Mouse (Mus musculus): ENCODE measurements at regions not wholly inside any gene's neighbourhood (a gene's known extent, or its start where the extent isn't known, plus 50 kb on each side); places are given as distances from the start of the nearest gene placed in this dataset.

DNA sequence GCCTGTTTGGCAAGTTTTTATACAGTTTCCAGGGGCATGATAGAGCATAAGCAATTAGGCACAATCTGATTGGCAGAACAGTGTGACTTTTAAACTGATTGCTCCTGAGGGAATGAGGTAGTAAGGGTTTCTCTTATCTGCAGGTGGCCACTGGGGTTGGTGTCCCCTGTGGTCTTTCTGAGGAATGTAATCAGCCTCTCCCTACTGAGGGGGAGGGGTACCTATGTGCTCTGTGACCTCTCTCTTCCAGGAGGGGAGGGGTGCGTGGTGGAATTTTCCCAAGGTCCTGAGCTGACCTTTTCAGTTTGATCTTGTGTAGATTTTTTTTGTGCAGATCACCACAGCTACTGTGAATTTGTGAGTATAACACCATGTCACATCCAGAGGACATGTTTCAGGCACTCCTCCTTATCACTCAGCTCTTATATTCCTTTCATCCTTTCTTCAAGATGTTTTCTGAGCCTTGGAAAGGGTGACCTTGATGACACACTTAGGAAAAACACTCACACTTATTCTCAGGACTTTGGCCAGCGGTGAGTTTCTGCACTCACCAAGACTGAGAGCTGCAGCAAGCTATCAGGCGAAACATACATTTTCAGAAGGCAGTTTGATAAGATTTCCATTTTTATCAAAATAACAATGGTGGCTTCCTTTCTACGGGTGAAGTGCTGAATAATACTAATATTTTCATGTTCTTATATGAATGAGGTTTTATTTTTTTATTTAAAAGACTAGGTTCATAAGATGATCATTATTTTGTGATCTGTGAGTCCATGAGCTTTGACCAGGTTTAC is 238.7 kb upstream of the Mmadhc start:
- no peak for DNase-seq (ENCODE audit: low spot score in 2 of 2)

GRCm38 (mm10) chr2:50533702-50534101 is 237.1 kb upstream of the Mmadhc start:
- no peak for DNase-seq (ENCODE audit: low spot score in 2 of 2)

DNA sequence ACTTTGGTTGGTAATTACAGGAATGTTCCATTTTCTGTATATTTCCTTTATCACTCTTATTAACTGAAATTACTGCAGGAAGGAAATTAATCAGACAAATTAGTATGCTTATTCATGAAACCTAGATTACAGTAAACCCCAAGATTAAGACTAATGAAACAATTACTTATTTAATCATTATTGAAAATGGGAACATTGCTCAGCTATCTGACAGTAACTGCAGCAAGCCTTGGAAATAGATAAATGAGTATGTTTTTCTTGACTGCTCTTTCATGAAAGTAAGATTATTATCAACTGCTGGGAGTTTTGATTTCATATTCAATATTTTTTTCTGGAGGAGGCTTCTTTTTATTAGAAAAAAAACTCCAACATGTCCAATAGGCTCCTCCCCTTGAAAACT is 230.8 kb upstream of the Mmadhc start:
- DNase-seq (ENCODE audit: low spot score in 2 of 2), result no peak

DNA sequence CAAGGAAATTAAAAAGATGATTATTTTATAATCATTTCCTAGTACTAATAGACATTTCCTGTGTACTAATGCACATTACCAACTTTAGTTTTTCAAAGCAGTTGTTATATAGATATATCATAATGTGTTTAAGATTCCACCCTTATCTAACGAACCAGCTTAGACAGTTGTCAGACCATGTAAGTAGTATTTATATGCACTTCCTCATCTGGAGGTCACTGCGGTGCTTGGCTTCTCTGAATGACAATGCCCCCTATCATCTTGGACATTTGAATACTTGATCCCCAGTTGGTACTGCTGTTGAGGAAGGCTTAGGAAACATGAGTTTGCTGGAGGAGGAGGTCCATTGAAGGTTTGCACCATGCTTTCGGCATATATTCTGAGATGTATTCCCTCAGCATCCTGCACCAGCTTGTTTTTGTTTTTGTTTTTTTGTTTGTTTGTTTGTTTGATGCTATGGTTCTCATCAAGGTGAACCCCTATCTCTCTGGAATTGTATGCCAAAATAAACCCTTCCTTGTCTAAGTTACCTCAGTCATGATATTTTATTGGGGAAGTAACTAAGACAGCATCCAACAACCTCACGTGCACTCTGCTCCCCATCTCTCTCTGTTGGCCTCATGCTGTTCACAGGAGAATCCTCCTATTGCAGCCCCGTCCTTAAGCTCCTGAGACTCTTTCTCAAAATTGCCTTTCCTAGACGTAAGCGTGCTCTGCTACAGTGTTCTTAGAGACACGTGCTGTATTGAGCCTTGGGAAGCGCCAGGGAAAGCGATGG is 228.4 kb upstream of the Mmadhc start:
- no peak for DNase-seq (ENCODE audit: low spot score in 2 of 2)

DNA sequence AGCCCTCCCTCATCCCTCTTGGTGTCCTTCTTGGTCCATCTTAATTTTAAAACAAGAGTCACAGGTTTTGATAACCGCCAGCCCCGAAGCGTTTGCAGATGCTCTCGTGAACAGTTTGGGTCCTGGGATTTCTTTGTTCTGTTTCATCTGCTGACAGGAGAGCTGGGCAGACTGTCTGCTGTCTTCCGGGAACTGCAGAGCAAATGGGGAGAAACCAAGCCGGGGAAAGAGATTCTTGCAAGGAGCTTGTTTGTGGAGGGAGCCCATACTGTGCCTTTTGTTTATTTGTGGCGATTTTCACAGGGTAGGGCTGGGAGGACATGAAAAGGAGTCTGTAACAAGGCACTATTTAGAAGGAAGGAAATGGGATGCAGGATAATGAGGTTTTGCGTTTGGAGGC is 223.6 kb upstream of the Mmadhc start:
- no peak for DNase-seq (ENCODE audit: low spot score in 2 of 2)

GRCm38 (mm10) chr2:50519129-50519504 is 222.5 kb upstream of the Mmadhc start:
- DNase-seq (ENCODE audit: low spot score in 2 of 2), result no peak

DNA sequence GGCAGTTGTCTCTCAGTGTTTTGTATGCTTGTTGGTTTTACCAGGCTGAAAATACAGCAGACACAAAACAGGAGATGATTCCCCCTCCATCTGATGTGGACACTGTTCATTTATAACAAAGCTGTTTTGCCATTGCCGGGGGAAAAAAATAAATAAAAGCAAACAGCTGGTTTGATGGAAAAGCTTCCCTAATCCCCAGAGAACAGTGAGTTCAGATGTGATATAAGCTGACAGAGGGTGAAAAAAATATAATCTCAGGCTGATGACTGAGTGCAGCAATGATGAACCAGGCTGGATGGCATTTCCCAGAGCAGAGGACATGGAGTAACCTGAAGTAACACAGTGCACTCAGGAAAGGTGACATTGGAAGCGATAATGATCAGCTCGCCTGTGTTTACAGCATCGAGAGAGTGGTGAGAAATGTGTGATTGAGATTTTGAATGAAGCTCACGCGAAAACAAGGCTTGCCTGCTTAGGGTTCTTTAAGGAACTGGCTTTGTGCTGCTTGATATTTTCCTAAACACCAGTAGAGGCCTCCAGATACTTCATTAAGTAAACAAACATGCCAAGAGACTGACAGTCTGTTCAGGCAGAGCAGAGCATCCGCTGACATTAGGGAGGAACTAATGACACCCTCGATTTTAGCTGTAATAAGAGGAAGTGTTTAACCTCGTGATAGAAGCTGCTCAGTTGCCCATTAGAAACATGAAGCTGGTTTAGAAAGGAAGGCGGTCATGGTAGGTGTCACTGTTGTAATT is 221.9 kb upstream of the Mmadhc start:
- DNase-seq (ENCODE audit: low spot score in 2 of 2), result no peak

- no peak for DNase-seq (ENCODE audit: low spot score in 2 of 2)
Observed at GRCm38 (mm10) chr2:50513276-50513675, 216.7 kb upstream of the Mmadhc start.

DNA sequence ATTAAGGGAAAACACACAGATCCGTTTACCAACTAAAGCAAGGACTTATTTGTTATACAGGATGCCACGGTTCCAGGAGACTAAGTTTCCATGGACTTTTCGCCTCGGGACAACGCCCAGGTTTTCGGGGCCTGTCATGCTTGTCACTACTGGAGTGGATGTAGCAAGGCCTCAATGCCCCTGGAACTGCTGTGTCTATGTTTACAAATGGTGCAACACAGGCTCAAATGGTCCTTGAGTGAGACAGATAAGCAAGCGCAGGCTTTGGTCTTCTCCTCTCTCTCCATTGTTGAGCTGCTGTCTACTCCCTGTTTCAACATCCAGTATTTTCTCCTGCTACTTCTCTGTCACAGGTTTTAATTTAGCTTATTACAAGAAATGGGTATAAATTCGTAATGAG is 202.1 kb upstream of the Mmadhc start:
- DNase-seq (ENCODE audit: low spot score in 2 of 2), result no peak

DNA sequence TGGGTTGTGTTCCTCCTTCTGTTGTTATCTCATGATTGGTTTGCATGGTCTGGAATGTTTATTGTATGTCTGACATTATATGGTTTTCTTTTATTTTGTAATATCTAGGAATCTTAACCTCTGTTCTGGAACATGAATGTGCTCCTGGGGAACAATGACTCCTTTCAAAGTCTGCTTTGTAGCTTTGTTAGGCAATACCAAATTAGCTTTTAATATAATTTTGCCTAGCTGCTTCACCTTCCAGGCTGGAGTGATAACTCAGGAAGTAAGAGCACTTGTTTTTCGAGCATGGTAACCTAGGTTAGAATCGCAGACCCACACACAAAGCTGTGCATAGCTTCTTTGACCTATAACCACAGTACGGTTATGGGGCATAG is 199.4 kb upstream of the Mmadhc start:
- no peak for DNase-seq (ENCODE audit: low spot score in 2 of 2)

DNA sequence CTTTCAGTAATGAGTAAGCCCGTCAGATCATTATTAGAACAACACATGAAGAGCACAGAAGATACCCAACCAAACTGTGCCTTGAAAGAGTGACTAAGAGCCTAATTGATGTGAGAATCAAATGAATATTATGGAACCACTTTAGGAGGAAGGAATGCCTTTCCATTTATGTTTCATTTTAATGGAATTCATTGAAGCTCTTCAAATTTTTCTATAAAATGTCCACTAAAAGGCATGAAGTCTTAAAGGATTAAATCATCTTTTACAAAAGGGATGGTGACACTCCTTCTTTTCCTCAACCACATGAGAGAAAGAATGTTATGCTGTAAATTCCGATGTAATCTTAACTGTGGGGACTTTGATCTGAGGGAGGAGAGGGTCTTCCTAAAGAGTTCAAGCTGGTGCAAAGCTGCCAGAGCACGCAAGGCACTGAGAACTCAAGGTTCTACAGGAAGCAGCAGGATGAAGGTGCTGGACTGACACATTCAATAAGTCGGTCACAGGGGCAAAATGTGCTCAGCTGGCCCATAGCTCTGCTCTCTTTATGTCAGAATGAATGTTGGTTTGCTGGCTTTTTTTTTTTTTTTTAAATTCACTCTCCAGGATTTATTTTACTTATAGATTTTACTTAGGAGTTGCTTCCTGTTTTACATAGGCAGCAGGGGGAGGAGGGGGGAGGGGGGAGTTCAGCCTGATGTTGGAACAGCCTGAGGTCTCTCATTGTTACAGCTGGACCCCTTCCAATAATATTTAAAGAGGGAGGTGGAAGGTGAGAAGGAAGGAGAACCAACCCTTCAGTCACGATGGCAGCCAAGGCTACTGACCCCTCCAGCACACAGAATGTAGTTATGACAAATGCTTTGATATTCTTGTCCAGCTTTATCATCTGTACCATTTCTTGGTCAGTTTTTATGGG is 198.8 kb upstream of the Mmadhc start:
- no peak for DNase-seq (ENCODE audit: low spot score in 2 of 2)

DNA sequence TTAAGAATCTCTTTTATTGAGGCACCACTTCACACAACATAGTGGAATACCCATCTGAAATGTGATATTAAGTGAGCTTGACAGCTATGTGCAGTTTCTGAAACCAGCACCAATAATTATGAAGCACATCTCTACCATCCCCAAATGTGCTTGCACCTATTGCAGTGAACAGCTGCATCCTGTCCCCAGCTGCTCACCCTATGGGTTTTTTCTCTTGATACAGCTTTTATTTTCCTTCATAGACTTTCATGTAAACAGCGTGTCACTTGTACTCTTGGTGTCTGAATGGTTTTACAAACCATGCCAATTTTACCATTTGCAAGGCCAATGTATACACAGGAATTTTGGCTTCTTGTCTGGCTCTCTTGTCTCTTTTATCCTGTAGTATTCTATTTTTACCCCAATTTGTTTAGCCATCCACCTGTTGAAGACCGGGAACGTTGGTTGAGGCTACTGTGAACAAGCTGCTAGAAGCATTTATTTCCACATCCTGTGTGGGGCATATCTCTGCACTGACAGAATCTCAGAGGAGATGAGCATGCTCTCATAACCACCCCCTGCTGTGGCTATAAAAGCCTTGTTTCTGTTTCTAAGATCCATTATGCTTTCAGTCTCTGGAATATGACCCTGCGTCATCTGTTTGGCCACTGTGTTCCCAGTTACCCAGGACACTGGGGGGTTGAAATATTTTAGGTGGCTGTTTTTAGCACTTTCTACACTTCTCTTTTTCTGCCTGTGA is 197.2 kb upstream of the Mmadhc start:
- no peak for DNase-seq (ENCODE audit: low spot score in 2 of 2)

DNA sequence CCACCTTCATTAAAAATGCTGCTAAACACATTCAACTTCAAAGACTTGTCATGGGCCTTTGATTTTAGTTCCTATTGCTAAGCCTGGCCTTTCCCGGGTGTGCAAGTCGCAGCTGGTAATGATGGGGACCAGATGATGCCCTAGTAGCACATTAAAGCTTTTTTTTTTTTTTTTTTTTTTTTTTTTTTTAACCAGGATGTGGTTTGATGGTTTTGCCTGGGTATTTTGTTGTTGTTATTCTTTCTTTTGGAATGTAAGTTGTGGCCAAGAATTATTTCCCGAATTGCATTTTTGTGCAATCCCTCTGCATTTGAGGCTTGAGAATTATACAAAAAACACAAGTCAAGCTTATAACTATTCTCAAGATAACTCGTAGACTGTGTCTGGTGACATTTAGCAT is 167.2 kb upstream of the Mmadhc start:
- DNase-seq (ENCODE audit: low spot score in 2 of 2), result no peak

DNA sequence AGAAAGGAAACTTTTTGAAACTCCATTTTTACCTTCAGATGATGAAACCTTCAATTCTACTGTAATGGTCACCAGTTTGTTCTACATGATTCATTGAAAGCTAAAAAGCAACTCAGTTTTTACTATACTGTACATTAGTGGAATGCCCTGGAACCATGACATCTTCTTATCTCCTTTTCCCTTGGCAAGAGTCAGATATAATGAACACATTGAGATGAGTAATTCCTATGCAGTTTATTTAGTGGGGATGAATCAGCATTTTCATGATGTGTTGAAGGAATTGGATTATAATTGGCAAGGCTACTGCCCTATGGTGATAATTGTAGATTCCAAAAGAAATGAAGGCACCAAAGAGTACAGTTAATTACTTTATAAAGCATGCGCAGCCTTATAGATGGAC is 165.8 kb upstream of the Mmadhc start:
- DNase-seq (ENCODE audit: low spot score in 2 of 2), result no peak

- DNase-seq (ENCODE audit: low spot score in 2 of 2), result no peak
Observed at GRCm38 (mm10) chr2:50456654-50457053, 160.1 kb upstream of the Mmadhc start.

DNA sequence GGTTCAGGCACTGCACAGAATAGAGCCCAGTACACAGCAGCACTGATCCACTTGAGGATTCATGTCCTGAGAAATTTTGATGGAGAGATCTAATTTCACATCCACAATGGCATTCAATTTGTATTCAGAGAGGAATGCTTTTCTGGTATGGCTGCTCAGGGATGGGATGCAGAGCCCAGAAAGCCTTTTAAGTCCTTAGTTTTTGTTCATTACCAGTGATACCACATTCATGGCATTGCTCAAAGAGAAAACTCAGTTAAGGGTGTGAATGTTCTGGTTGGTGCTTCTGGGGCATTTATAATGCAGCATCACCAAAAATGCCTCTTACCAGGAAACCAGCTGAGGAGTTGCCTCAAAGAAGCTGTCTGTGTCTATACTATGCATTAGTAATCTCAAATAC is 151.5 kb upstream of the Mmadhc start:
- no peak for DNase-seq (ENCODE audit: low spot score in 2 of 2)

DNA sequence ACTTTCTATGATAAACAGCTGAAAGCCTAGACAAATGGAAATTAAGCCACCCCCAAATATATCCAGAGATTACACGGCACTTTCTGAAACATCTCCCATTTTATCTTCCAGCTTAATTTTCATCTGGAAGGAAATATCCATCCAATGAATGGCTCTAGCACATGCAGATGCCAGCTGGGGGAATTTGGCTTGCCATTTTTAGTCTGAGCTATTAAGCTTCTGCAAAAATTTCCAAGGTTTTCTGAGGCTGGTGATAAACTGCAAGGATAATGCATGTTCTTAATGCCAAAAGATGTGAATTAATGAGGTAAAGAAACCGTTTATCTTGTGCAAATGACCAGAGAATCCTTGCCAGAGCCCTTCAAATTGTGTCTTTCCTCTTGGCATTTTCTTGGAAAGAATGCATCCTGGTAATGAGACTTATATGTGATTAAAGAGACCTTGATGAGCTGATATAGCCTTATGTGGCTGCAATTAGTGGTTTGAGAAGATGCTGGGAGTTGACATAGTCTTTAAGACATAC is 149.4 kb upstream of the Mmadhc start:
- DNase-seq (ENCODE audit: low spot score in 2 of 2), result no peak

GRCm38 (mm10) chr2:50440333-50440732 is 143.7 kb upstream of the Mmadhc start:
- no peak for DNase-seq (ENCODE audit: low spot score in 2 of 2)

DNA sequence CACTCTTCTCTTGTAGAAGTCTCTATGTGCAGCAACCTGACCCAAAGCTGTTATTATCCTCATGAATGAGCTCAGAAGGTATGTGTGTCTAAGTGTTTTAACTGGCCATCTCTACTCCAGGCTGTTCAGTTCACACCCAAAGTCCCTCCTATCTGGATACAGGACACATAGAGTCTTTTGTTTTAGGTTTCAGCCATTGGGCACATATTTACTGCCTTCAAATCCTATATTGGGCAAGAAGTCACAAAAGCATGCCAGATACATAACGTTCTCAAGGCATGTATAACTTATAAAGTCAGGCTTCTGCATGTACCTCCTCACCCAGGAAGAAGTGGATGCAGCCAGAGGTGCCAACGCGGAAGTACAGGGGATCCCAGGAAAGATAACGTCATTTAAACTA is 136.6 kb upstream of the Mmadhc start:
- no peak for DNase-seq (ENCODE audit: low spot score in 2 of 2)

DNA sequence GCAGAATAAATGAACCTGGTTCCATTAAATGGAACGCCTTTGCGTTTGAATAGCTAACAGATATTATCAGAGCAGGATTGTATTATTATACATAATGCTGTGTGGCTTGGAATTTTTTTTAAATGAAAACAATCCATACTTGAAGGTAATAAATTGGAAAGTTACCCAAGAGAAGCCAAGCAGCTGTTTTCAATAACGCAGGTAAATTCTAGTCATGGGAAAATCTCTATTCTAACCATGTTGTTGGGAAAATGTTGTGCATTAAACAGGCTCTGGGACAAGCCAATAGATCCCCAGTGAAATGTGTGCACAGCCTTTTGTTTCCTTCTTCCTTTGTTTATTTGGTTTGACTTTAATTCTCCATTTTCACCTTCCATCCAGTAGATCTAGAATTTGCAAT is 128.6 kb upstream of the Mmadhc start:
- no peak for DNase-seq (ENCODE audit: low spot score in 2 of 2)

GRCm38 (mm10) chr2:50419648-50420047 is 123.0 kb upstream of the Mmadhc start:
- no peak for DNase-seq (ENCODE audit: low spot score in 2 of 2)
